Mouse (Mus musculus): ENCODE measurements around the gene Col23a1.
"Not testable (repeated sequence)": the region's sequence is repeated elsewhere in the genome, so short reads cannot be mapped to it uniquely, and the experiment has no call there.

Col23a1 gene

GRCm38 (mm10) chr11:51328387-51328942, 38.7 kb downstream of the Col23a1 start:
- in situ Hi-C loops (cut with MseI, MboI): no loop called here

GRCm38 (mm10) chr11:51329837-51330714, 40.4 kb downstream of the Col23a1 start:
- in situ Hi-C loops (cut with MseI, MboI): no loop called here

- in situ Hi-C loops (cut with MseI, MboI): no loop called here
Measured at GRCm38 (mm10) chr11:51334017-51334416, 44.3 kb downstream of the Col23a1 start.

- in situ Hi-C loops (cut with MseI, MboI): no loop called here
Measured at GRCm38 (mm10) chr11:51337585-51337984, 47.9 kb downstream of the Col23a1 start.

- in situ Hi-C loops (cut with MseI, MboI): no loop called here
Measured at GRCm38 (mm10) chr11:51338416-51338815, 48.7 kb downstream of the Col23a1 start.

- in situ Hi-C loops (cut with MseI, MboI): no loop called here
Measured at GRCm38 (mm10) chr11:51341091-51341490, 51.4 kb downstream of the Col23a1 start.

- in situ Hi-C loops (cut with MseI, MboI): no loop called here
Measured at GRCm38 (mm10) chr11:51342776-51343175, 53.1 kb downstream of the Col23a1 start.

- in situ Hi-C loops (cut with MseI, MboI): no loop called here
Measured at GRCm38 (mm10) chr11:51343312-51343711, 53.6 kb downstream of the Col23a1 start.

GRCm38 (mm10) chr11:51343728-51344289, 54.1 kb downstream of the Col23a1 start:
- in situ Hi-C loops (cut with MseI, MboI): no loop called here

GRCm38 (mm10) chr11:51345481-51346465, 56.1 kb downstream of the Col23a1 start:
- in situ Hi-C loops (cut with MseI, MboI): no loop called here

GRCm38 (mm10) chr11:51347756-51348155, 58.0 kb downstream of the Col23a1 start:
- in situ Hi-C loops (cut with MseI, MboI): no loop called here

- in situ Hi-C loops (cut with MseI, MboI): no loop called here
Measured at GRCm38 (mm10) chr11:51349665-51350064, 59.9 kb downstream of the Col23a1 start.

- in situ Hi-C loops (cut with MseI, MboI): no loop called here
Measured at GRCm38 (mm10) chr11:51351151-51351550, 61.4 kb downstream of the Col23a1 start.

- in situ Hi-C loops (cut with MseI, MboI): no loop called here
Measured at GRCm38 (mm10) chr11:51351841-51352240, 62.1 kb downstream of the Col23a1 start.

- in situ Hi-C loops (cut with MseI, MboI): no loop called here
Measured at GRCm38 (mm10) chr11:51353746-51354145, 64.0 kb downstream of the Col23a1 start.

GRCm38 (mm10) chr11:51358981-51359380, 69.3 kb downstream of the Col23a1 start:
- in situ Hi-C loops (cut with MseI, MboI): not testable (repeated sequence)

- in situ Hi-C loops (cut with MseI, MboI): no loop called here
Measured at GRCm38 (mm10) chr11:51364353-51364752, 74.6 kb downstream of the Col23a1 start.

- in situ Hi-C loops (cut with MseI, MboI): no loop called here
Measured at GRCm38 (mm10) chr11:51367334-51367733, 77.6 kb downstream of the Col23a1 start.

GRCm38 (mm10) chr11:51370273-51370672, 80.6 kb downstream of the Col23a1 start:
- in situ Hi-C loops (cut with MseI, MboI): no loop called here

GRCm38 (mm10) chr11:51371321-51371720, 81.6 kb downstream of the Col23a1 start:
- in situ Hi-C loops (cut with MseI, MboI): no loop called here

GRCm38 (mm10) chr11:51371926-51372325, 82.2 kb downstream of the Col23a1 start:
- in situ Hi-C loops (cut with MseI, MboI): no loop called here

GRCm38 (mm10) chr11:51377199-51377598, 87.5 kb downstream of the Col23a1 start:
- in situ Hi-C loops (cut with MseI, MboI): no loop called here

All from mouse trophoblast stem cell (cell line).